Mouse (Mus musculus): ENCODE results near the gene Patz1. TPM values are rescaled to one million over a fixed set of nuclear protein-coding genes. Genes with fewer than 3 reads are reported as not detected.

Patz1 gene
- polyA plus RNA-seq (2011; ENCODE audit: insufficient read depth, insufficient read length, low replicate concordance, missing spikeins): 33.6 and 53.9 TPM in 2 replicates

DNA sequence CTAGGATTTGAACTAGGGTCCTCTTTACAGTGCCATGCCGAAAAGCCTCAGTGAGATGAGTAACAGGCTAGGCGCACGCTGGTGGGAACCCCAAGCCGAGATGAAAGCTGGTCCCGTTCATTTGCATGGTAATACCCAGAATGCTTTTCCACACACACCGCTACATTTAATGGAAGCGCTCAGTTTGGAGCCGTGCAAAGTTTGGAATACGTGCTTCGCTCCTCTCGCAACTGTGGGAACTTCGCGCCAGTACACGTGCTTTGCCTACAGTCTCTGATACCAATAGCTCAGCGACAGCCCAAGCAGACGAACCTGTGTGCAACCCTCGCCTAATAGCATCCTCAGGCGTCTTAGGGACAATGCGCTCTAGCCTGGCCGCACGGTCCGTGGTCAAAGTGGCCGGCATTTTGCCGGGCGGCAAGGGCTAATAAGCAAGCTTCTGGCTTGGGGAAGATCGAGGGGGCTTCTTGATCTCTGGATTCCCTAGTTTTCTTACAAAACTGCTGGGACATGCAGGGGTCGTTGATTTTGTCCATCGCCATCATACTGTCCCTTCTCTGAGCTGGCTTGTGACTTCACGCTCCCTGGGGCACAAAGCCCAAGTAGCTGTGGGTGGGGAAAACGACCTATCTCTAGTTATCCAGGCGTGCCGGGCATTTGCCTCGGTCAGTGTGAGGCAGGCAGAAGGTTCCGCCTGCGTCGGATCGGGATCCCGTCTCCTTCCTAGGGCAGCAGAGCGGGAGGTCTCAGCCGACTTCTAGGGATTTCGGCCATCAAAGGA, at the start of gene Patz1:
Gene Patz1 (plus strand): TSS at position 354 of the 781 bp plus-strand sequence.
- Histone ChIP-seq H3K27ac (ENCODE audit: control insufficient read depth, insufficient read depth, low read depth, low read length, poor library complexity) (peak within 1 kb of the TSS; percentile 98), H3K4me1 (ENCODE audit: control insufficient read depth, insufficient read depth, low read length) (no peaks in the 10 kb centered on the region; the same call in 1 of the 2 replicates), H3K4me3 (replicated peaks; ENCODE audit: control insufficient read depth, low read depth, low read length) (peak within 1 kb of the TSS; percentile 88)
- WGBS: under 1% methylated on average over 41 of the region's 41 CpGs
- TF ChIP-seq POLR2A (IDR thresholded peaks at IDR 0.05; ENCODE audit: borderline replicate concordance, control insufficient read depth, low read depth, low read length) (peak; percentile 74; the same call in 1 of the 2 replicates), CTCF (IDR thresholded peaks at IDR 0.05; ENCODE audit: control insufficient read depth, insufficient read depth, low read length) (0 out of 2 replicates have a peak, but pooled peaks have one; percentile 4)

DNA sequence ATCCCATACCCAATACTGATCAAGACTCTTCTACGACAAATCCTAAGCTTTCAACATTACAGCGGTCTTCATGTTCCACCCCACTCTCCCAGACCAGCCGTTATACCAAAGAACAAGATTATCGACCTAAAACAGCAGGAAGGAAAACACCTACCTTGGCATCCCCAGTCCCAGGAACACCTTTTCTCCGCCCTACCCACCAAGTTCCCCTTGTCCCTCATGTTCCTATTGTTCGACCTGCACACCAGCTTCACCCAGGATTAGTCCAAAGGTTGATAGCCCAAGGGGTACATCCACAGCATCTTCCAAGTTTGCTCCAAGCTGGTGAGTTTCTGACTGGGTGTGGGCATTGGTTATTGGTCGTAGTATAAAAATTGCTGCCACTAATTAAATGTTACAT, 46.3 kb upstream of the Patz1 start:
- WGBS: 91% methylated on average over 7 of the region's 7 CpGs
- TF ChIP-seq CTCF (IDR thresholded peaks at IDR 0.05; ENCODE audit: control insufficient read depth, insufficient read depth, low read length): no peak
- no peak for TF ChIP-seq POLR2A (IDR thresholded peaks at IDR 0.05; ENCODE audit: borderline replicate concordance, control insufficient read depth, low read depth, low read length)

DNA sequence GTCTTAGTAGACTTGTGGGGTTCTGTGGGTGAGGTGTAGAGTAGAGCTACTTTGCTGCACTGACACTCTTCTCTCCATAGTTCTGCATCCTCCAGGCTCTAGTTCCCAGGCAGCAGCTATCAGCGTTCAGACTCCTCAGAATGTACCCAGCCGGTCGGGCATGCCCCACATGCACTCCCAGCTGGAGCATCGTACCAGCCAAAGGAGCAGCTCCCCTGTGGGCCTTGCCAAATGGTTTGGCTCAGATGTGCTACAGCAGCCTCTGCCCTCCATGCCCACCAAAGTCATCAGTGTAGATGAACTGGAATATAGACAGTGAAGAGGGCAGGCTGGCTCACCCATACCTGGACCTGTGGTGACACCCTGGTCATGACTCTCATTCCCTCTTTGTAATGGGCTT, 44.9 kb upstream of the Patz1 start:
- 89% methylated on average over 4 of the region's 4 CpGs for WGBS
- H3K4me1 ChIP-seq (ENCODE audit: control insufficient read depth, insufficient read depth, low read length): no peaks in the 10 kb centered on the region
- no peak overlapping the region for H3K4me3 ChIP-seq (replicated peaks; ENCODE audit: control insufficient read depth, low read depth, low read length)
- no peak overlapping the region for H3K27ac ChIP-seq (ENCODE audit: control insufficient read depth, insufficient read depth, low read depth, low read length, poor library complexity)
- no peak for TF ChIP-seq POLR2A (IDR thresholded peaks at IDR 0.05; ENCODE audit: borderline replicate concordance, control insufficient read depth, low read depth, low read length)
- TF ChIP-seq CTCF (IDR thresholded peaks at IDR 0.05; ENCODE audit: control insufficient read depth, insufficient read depth, low read length): no peak

More for the DNA sequence above, 46.3 kb upstream of the Patz1 start:
- no peak overlapping the region for H3K4me3 ChIP-seq (replicated peaks; ENCODE audit: control insufficient read depth, low read depth, low read length)
- no peaks in the 10 kb centered on the region for H3K4me1 ChIP-seq (ENCODE audit: control insufficient read depth, insufficient read depth, low read length)
- no peak overlapping the region for H3K27ac ChIP-seq (ENCODE audit: control insufficient read depth, insufficient read depth, low read depth, low read length, poor library complexity)

DNA sequence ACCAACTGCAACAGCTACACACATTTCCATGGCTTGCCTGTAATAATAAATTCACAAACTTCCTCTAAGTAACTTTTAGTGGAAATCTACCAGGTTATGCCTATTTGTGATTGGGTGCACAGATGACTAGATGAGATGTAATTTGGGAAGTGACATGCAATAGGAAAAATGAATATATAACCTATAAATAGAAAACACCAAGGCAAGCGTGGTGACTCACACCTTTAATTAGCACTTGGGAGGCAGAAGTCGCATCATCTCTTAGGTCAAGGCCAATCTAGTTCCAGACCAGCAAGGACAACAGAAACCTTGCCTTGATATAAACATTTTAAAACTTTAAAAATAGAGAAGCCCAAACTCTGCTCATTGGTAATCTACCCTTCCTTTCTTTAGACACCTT, 41.3 kb upstream of the Patz1 start:
- 71% methylated on average over 2 of the region's 2 CpGs for WGBS
- H3K27ac ChIP-seq (ENCODE audit: control insufficient read depth, insufficient read depth, low read depth, low read length, poor library complexity): no peak overlapping the region
- no peaks in the 10 kb centered on the region for H3K4me1 ChIP-seq (ENCODE audit: control insufficient read depth, insufficient read depth, low read length)
- TF ChIP-seq POLR2A (IDR thresholded peaks at IDR 0.05; ENCODE audit: borderline replicate concordance, control insufficient read depth, low read depth, low read length) (no peak), CTCF (IDR thresholded peaks at IDR 0.05; ENCODE audit: control insufficient read depth, insufficient read depth, low read length) (no peak)
- no peak overlapping the region for H3K4me3 ChIP-seq (replicated peaks; ENCODE audit: control insufficient read depth, low read depth, low read length)

DNA sequence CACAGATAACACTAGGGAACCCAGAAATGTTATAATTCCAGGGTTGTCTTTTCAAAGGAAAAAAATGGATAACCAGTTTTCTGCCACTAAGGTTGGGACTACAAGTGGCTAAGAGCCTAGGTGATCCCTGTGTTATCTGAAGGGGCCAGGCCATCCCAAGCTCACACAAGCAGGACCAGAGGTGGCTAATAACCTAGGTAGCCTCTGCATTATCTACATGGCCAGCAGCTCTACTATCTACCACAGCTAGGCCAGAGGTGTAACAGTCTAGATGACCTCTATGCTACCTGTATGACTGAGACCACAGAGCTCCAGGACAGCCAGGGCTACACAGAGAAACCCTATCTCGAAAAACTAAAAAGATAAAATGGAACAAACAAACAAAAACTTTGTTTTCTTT, 29.1 kb upstream of the Patz1 start:
- H3K27ac ChIP-seq (ENCODE audit: control insufficient read depth, insufficient read depth, low read depth, low read length, poor library complexity): no peak overlapping the region
- WGBS: 76% methylated on average over 1 of the region's 1 CpGs
- H3K4me3 ChIP-seq (replicated peaks; ENCODE audit: control insufficient read depth, low read depth, low read length): no peak overlapping the region
- H3K4me1 ChIP-seq (ENCODE audit: control insufficient read depth, insufficient read depth, low read length): no peaks in the 10 kb centered on the region
- no peak for TF ChIP-seq CTCF (IDR thresholded peaks at IDR 0.05; ENCODE audit: control insufficient read depth, insufficient read depth, low read length)
- no peak for TF ChIP-seq POLR2A (IDR thresholded peaks at IDR 0.05; ENCODE audit: borderline replicate concordance, control insufficient read depth, low read depth, low read length)

DNA sequence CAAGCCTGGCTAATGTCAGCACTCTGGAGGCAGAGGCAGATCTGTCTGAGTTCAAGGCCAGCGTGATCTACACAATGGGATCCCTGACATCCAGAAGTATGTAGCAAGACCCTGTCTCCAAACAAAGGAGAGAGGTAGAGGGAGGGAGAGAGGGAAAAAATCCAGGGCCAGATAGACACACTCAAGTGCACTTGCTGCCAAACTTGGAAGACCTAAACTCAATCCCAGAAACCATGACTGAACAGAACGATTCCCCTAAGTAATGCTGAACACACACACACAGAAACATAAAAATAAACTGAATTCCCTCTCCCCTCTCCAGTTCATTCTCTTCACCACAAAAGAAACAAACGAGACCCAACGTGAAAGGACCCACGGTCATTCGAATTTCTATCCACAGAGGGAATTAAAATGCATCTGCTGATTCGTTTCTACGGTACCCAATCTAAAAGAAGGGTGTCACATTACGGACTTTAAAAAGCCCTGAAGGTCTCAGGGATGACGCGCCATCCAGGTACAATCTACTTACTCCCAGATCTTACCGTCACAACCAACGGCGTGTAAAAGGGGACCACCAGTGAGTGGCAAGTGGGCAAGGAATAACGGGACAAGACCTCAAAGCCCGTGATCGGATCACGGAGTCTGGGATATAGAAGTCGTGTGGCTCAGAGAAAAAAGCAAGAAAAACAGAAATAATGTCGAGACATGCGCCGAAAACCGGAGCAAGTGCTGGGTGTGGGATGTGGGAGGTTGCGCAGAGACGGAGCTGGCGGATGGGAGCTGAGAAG, 23.2 kb upstream of the Patz1 start:
- Histone ChIP-seq H3K4me3 (replicated peaks; ENCODE audit: control insufficient read depth, low read depth, low read length) (peak overlapping the region; percentile 99), H3K27ac (ENCODE audit: control insufficient read depth, insufficient read depth, low read depth, low read length, poor library complexity) (peak overlapping the region; percentile 83), H3K4me1 (ENCODE audit: control insufficient read depth, insufficient read depth, low read length) (no peaks in the 10 kb centered on the region)
- TF ChIP-seq CTCF (IDR thresholded peaks at IDR 0.05; ENCODE audit: control insufficient read depth, insufficient read depth, low read length): no peak
- no peak for TF ChIP-seq POLR2A (IDR thresholded peaks at IDR 0.05; ENCODE audit: borderline replicate concordance, control insufficient read depth, low read depth, low read length)
- 2% methylated on average over 26 of the region's 26 CpGs for whole genome bisulfite sequencing

DNA sequence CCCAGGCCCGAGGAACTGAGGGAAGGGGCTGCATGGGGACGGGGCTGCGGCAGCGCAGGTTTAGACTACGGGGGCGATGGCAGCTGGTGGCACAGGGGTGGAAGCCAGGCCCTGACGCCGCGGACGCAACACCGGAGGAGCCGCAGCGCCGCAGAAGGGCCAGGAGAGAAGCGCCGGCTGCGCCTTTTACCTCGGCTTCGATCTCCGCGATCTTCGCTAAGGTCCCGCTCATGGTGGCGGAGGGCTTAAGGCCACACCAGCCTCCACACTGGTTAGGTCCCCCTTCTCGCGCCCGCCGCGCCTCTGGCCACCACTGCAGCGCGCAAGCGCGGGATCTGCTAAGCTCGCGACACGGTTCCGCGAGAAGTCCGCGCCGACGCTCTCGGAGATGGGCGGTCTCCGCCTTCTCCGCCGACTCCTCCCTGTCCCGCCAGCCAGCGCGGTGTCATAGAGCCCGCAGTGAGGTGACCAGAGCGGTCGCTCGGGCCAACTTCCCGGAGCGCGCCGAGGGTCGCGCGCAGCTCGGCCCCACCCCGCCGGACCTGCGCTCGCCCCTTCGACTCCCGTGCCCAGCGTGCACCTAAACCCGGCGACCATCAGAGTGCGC, 22.5 kb upstream of the Patz1 start, which contains the start of gene Drg1:
Gene Drg1 (minus strand): TSS at position 337 of the 607 bp plus-strand sequence.
- Histone ChIP-seq H3K4me1 (ENCODE audit: control insufficient read depth, insufficient read depth, low read length) (no peaks in the 10 kb centered on the region), H3K27ac (ENCODE audit: control insufficient read depth, insufficient read depth, low read depth, low read length, poor library complexity) (peak within 1 kb of the TSS; percentile 91), H3K4me3 (replicated peaks; ENCODE audit: control insufficient read depth, low read depth, low read length) (peak within 1 kb of the TSS; percentile 99)
- TF ChIP-seq POLR2A (IDR thresholded peaks at IDR 0.05; ENCODE audit: borderline replicate concordance, control insufficient read depth, low read depth, low read length) (peak; percentile 97), CTCF (IDR thresholded peaks at IDR 0.05; ENCODE audit: control insufficient read depth, insufficient read depth, low read length) (no peak)
- under 1% methylated on average over 72 of the region's 72 CpGs for WGBS

DNA sequence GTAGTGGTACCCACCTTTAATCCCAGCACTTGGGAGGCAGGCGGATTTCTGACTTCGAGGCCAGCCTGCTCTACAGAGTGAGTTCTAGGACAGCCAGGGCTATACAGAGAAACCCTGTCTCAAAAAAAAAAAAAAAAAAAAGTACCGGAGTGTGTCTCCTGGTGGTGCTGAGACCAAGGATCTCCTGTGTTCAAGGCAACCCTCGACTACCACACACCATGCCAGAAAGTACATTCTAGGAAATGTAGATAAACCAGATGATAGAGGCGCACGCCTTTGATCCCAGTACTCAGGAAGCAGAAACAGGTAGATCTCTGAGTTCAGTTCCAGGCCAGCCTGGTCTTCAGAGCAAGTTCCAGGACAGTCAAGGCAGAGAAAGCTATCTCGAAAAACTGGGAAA, 21.5 kb upstream of the Patz1 start:
- Histone ChIP-seq H3K4me3 (replicated peaks; ENCODE audit: control insufficient read depth, low read depth, low read length) (no peak overlapping the region), H3K4me1 (ENCODE audit: control insufficient read depth, insufficient read depth, low read length) (no peaks in the 10 kb centered on the region), H3K27ac (ENCODE audit: control insufficient read depth, insufficient read depth, low read depth, low read length, poor library complexity) (no peak overlapping the region)
- WGBS: 30% methylated on average over 7 of the region's 7 CpGs
- TF ChIP-seq POLR2A (IDR thresholded peaks at IDR 0.05; ENCODE audit: borderline replicate concordance, control insufficient read depth, low read depth, low read length): no peak
- no peak for TF ChIP-seq CTCF (IDR thresholded peaks at IDR 0.05; ENCODE audit: control insufficient read depth, insufficient read depth, low read length)
